Mouse (Mus musculus) embryonic fibroblast, embryonic 13.5 days (primary cell): ENCODE measurements around the gene Impdh2. TPM values are rescaled to one million over a fixed set of nuclear protein-coding genes. Genes with fewer than 3 reads are reported as not detected.

Experiments used
- H3K27ac ChIP-seq: 2 replicates; pipeline ENCODE4 v1.5.1; 2012; ENCODE audit warnings: low read length, control low read depth, inconsistent platforms; ENCODE audit not compliant: insufficient read depth
- H3K4me1 ChIP-seq: 2 replicates; pipeline ENCODE4 v1.6.1; 2011; ENCODE audit warnings: low read length; ENCODE audit not compliant: control insufficient read depth, insufficient read depth
- H3K4me3 ChIP-seq: 2 replicates; pipeline ENCODE4 v1.5.1; 2011; ENCODE audit warnings: mild to moderate bottlenecking, control low read depth, low read length; ENCODE audit not compliant: insufficient read depth
- CTCF ChIP-seq: IDR thresholded peaks from 2 replicates; pipeline ENCODE4 v1.5.1; 2011; ENCODE audit warnings: mild to moderate bottlenecking, control low read depth, low read length, moderate library complexity, borderline replicate concordance; ENCODE audit not compliant: insufficient read depth
- POLR2A ChIP-seq: IDR thresholded peaks from 2 replicates; pipeline ENCODE4 v1.6.1; 2011; ENCODE audit warnings: low read depth, mild to moderate bottlenecking, control low read depth, low read length, moderate library complexity
- polyA plus RNA-seq: library from polyadenylated mRNA; stranded (reverse); fragments of >200 nt; gene quantifications from 2 replicates; pipeline ENCODE4 v1.2.4, GENCODE M21; 2011; ENCODE audit warnings: low read depth; ENCODE audit not compliant: missing spikeins, insufficient read length

Impdh2 gene
- polyA plus RNA-seq, 1 experiment: 180 TPM

DNA sequence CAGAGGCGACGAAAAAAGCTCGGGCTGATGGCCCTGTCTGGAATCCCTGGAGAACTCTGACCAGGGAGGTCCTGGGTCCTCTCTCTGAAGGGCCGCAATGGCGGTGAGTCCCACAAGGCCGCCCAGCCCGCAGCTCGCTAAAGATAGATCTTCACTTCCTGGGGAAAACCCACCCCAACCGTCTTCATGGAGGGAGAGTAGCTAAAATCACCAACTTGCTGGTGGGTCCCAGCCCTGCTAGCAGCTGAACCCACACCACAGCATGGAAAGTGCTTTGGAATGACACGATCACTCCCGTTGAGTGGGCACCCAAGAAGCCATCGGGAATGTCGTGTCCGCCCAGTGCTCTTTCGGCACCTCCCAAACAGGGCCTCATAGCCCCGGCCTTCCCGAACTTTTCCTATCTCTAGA is 8.4 kb downstream of the Impdh2 start:
- H3K4me3 ChIP-seq: peak overlapping the region; percentile 64
- TF ChIP-seq POLR2A (no peak; the same call in 1 of the 2 replicates), CTCF (no peak)
- H3K4me1 ChIP-seq: no peaks in the 10 kb centered on the region; the same call in 1 of the 2 replicates
- H3K27ac ChIP-seq: no peak overlapping the region

GRCm38 (mm10) chr9:108569381-108570206 is 9.5 kb downstream of the Impdh2 start, which contains the start of gene Dalrd3:
Gene Dalrd3 (plus strand): TSS chr9:108569886.
- Histone ChIP-seq H3K4me1 (no peaks in the 10 kb centered on the region; the same call in 1 of the 2 replicates), H3K4me3 (peak within 1 kb of the TSS; percentile 69), H3K27ac (no peak within 1 kb of the TSS)
- TF ChIP-seq CTCF: no peak
- peak; percentile 40 for TF ChIP-seq POLR2A

- no peaks in the 10 kb centered on the region; the same call in 1 of the 2 replicates for H3K4me1 ChIP-seq
- no peak overlapping the region for H3K27ac ChIP-seq
- H3K4me3 ChIP-seq: peak overlapping the region; percentile 69
- peak; percentile 76; the same call in 1 of the 2 replicates for TF ChIP-seq CTCF
- no peak; the same call in 1 of the 2 replicates for TF ChIP-seq POLR2A
Observed at GRCm38 (mm10) chr9:108570207-108570896, 10.3 kb downstream of the Impdh2 start.

DNA sequence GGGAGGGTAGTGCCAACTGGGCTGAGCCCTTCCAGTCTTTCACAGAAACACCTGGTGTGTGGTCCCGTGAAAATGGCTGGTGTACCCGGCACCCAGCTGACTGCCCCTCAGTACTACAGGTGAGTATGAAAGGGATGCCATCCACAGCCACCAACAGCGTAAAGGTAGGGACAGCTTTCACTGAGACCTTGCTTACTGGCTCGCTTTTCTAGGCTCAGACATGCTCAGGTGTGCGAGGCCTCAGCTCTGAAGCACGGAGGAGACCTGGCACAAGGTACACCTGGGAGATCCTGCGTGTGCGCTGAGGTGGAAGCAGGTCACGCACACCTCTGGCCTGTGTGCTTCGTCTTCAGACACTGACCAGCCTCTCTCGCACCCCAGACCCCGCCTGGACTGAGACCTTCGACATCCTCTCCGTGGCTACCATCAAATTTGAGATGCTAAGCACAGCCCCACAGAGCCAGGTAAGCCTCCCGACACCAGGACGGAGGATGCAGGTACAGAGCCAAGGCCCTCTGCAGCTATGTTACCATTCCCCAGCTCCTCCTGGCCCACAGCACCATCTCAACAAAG is 11.4 kb downstream of the Impdh2 start:
- no peak for TF ChIP-seq CTCF
- no peak for TF ChIP-seq POLR2A
- Histone ChIP-seq H3K4me1 (no peaks in the 10 kb centered on the region), H3K27ac (no peak overlapping the region), H3K4me3 (no peak overlapping the region)

- Histone ChIP-seq H3K27ac (no peak overlapping the region), H3K4me1 (0 out of 2 replicates have a peak, but pooled peaks cover 5% of the 10 kb centered on the region), H3K4me3 (no peak overlapping the region)
- TF ChIP-seq POLR2A (no peak), CTCF (no peak)
Observed at GRCm38 (mm10) chr9:108572321-108572720, 12.2 kb downstream of the Impdh2 start.

DNA sequence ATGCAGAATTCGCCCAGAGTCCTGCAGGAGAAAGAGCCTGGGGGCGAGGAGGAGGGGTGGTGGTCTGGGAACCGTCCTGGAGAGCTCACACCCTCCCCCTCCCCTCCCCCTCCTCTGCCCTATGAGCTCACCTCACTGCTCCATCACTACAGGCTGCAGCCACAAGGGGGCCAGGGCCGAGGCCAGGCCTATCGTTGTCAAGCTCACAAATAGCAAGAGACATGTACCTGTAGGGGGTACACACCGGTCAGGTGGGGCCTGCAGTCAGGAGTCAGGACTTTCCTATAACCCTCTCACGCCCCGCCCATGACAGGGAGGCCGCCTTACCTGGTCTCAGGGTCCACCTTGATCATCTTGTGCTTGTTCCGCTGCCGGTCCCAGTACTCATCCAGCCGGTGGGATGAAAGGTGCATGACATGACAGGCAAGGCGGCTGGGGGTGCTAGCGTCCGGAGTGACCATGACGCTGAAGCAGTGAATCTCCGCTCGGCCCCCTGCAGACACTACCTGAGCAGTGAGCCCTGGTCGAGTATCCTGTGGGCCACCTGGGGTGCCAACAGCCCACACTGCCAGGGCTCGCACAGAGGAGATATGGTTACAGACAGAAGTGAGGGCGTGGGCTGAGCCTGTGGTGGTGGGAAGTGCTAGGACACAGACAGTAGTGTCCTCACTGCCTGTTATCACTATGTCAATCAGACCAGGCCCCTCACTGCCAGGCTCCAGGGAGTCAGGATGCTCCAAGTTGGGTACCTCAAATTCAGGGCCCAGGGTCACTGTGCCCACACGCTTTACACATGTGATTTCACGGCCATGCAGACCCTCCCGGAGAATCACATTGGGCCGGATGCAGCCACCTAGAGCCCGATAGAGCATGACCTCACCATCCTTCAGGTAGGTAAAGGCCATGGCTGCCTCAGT is 13.9 kb downstream of the Impdh2 start:
- TF ChIP-seq CTCF (peak; percentile 54; the same call in 1 of the 2 replicates), POLR2A (no peak)
- Histone ChIP-seq H3K4me1 (0 out of 2 replicates have a peak, but pooled peaks cover 5% of the 10 kb centered on the region), H3K27ac (no peak overlapping the region), H3K4me3 (no peak overlapping the region)

DNA sequence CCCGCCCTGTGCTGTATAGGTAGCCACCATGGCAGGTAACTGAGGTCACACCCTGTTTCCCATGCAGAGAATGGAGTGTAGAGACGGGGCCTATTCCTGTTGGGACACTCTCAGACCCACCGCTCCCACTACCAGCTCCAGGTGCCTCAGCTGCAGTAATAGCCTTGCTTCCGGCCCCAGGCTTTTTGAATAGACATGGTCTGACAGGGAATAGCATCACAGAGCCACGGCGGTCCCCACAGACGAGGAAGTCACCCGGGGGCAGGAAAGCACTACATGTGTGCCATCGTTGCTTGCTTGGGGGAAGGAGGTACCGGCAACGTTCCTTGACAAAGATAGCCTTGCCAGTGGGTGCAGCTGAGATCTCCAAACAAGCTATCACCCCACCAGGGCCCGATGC is 14.8 kb downstream of the Impdh2 start:
- 0 out of 2 replicates have a peak, but pooled peaks cover 5% of the 10 kb centered on the region for H3K4me1 ChIP-seq
- no peak overlapping the region for H3K4me3 ChIP-seq
- no peak overlapping the region for H3K27ac ChIP-seq
- TF ChIP-seq POLR2A (no peak), CTCF (no peak)

DNA sequence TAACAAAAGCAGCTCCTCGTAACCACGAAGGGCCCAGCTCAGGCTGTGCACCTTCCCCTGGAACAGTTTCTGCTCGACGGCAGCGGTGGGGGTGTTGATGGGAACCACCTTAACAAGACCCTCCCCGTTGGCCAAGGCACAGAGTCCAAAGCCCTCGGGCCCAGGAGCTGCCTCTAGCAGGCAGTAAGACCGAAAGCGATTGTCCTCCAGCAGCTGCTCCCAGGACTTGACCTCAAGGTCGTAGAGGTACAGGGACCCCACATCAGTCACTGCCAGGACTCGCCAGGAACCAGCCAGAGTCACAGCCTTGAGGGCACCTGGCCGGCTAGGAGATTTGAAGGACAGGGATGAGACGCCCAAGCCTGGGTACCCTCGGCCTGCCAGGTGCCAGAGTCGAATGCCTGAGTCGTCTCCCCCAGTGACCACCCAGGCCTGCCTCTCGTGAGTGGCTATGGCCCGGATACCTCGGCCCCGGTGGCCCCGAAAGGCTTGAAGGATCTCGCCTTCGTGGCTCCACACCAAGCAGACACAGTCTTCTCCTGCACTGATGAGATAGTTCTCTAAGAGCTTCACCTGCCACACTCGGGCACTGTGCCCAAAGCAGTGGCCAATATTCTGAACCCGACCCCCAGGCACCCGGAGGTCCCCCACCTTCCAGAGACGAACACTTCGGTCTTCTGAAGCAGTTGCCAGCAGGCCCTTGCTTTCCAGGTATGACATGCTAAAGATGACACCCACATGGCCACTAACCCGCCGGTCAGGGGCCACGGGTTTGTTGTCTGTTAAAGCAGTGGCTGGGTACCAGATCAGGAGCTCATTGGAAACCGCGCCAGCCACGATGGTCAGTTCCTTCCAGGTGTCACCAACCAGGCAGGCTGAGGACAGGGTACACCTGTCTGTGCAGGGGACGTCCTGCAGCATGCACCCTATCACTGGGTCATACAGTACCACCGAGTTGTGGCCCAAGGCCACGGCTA is 15.5 kb downstream of the Impdh2 start:
- no peak overlapping the region for H3K27ac ChIP-seq
- H3K4me3 ChIP-seq: no peak overlapping the region
- H3K4me1 ChIP-seq: 0 out of 2 replicates have a peak, but pooled peaks cover 5% of the 10 kb centered on the region
- TF ChIP-seq CTCF (no peak), POLR2A (no peak)
